Mouse (Mus musculus) liver, postnatal 0 days (tissue): ENCODE measurements around the gene Commd7.

Source experiments
- CTCF ChIP-seq: sonication (generic); IDR thresholded peaks from 2 replicates; pipeline ENCODE4 v1.5.1; 2016; ENCODE audit warnings: antibody characterized with exemption, low read depth
- EP300 ChIP-seq: IDR thresholded peaks from 2 replicates; pipeline ENCODE4 v1.6.1; 2016; ENCODE audit warnings: antibody characterized with exemption, low read depth, mild to moderate bottlenecking

DNA sequence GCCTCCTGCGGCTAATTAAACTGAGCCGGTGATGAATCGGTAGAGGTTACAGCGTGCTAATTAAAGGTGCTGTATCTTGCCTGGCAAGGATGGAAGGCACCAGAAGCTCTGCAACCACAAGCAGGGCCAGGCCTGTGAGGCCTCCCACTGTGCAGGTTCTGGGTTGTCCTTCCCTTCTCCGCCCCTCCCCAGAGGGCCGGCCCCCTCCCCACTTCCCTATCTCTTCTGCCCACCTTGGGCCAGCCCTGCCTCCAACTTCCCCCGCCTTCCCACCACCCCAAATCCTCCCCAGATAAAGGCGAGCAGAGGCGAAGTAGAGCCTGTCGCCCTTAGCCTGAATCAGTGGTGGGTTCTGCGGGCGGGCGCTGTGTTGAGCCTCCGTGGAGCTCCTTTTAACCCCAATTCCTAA lies 48.9 kb downstream of the Commd7 start:
- TF ChIP-seq CTCF (no peak), EP300 (no peak)
